Mouse (Mus musculus): ENCODE results near the gene Sergef. TPM values are rescaled to one million over a fixed set of nuclear protein-coding genes. Genes with fewer than 3 reads are reported as not detected.

The Sergef gene
- total and polyA plus RNA-seq, 2 experiments from 2014 or later = 46.9 to 50.7 TPM

GRCm38 (mm10) chr7:46447473-46448165, 192.0 kb downstream of the Sergef start:
- no peaks in the 10 kb centered on the region for H3K36me3 ChIP-seq (ENCODE audit: insufficient read depth)
- H3K4me1 ChIP-seq (ENCODE audit: insufficient read depth) = 0 out of 2 replicates have a peak, but pooled peaks cover 4% of the 10 kb centered on the region
- H3K9ac ChIP-seq = no peak overlapping the region
- no peaks in the 10 kb centered on the region for H3K9me3 ChIP-seq (ENCODE audit: low read length)
- no peak for TF ChIP-seq CTCF (IDR thresholded peaks at IDR 0.05; ENCODE audit: low read depth)
- no peak overlapping the region for H3K4me2 ChIP-seq (ENCODE audit: low read depth)
- 43% methylated on average over 9 of the region's 9 CpGs for WGBS
- H3K27ac ChIP-seq (ENCODE audit: low read depth, low read length) = no peak overlapping the region
- DNase-seq (no peak), ATAC-seq (peak; percentile 36; the same call in 1 of the 2 replicates)
- H3K27me3 ChIP-seq (ENCODE audit: insufficient read depth, low read length) = no peaks in the 10 kb centered on the region
- no peak overlapping the region for H3K4me3 ChIP-seq (ENCODE audit: low read depth, low read length)

DNA sequence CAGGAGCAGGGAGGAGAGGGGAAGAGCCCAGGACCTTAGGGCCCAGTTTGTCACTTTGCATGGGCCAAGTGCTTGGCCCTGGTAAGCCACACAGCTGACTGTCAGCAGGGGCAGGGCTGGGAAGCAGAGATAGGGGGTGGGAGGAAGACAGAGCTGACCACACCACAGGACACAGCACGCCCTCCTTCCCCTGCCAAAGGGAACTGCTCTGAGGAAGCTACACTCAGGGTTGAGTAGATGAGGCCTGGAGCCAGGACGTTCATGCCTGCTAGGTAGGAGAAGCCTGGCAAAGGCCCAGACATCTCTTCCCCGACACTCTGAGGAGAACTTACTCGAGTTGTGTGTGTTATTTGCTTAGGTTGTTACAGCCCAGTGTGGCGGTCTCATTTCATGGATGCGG, 193.7 kb downstream of the Sergef start:
- no peaks in the 10 kb centered on the region for H3K36me3 ChIP-seq (ENCODE audit: insufficient read depth)
- no peak overlapping the region for H3K9ac ChIP-seq
- 80% methylated on average over 6 of the region's 6 CpGs for WGBS
- no peaks in the 10 kb centered on the region for H3K27me3 ChIP-seq (ENCODE audit: insufficient read depth, low read length)
- H3K4me3 ChIP-seq (ENCODE audit: low read depth, low read length) = no peak overlapping the region
- no peak for DNase-seq
- ATAC-seq = no peak
- no peak for TF ChIP-seq CTCF (IDR thresholded peaks at IDR 0.05; ENCODE audit: low read depth)
- H3K9me3 ChIP-seq (ENCODE audit: low read length) = no peaks in the 10 kb centered on the region
- H3K4me2 ChIP-seq (ENCODE audit: low read depth) = no peak overlapping the region
- H3K4me1 ChIP-seq (ENCODE audit: insufficient read depth) = 0 out of 2 replicates have a peak, but pooled peaks cover 4% of the 10 kb centered on the region
- H3K27ac ChIP-seq (ENCODE audit: low read depth, low read length) = no peak overlapping the region

DNA sequence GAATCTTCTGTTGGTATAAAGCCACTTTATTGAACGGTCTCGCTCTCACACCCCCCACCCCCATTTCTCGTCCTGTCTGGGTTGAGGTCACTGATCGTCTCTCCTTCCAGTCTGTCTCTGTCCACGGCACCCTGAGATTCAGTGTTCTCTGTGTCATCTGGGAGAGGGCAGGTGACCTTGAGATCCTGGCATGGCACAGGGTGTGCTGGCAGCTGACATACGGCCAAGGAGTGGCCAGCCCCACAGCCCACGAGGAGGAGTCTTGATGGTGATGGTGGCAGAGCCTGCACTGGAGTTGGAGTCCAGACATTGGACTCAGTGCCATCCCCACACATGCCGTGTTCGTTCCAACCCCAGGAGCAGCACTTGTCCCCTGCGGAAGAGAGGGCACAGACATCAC, 196.4 kb downstream of the Sergef start:
- Histone ChIP-seq H3K27me3 (ENCODE audit: insufficient read depth, low read length) (no peaks in the 10 kb centered on the region), H3K9me3 (ENCODE audit: low read length) (no peaks in the 10 kb centered on the region), H3K4me2 (ENCODE audit: low read depth) (no peak overlapping the region), H3K9ac (no peak overlapping the region), H3K27ac (ENCODE audit: low read depth, low read length) (no peak overlapping the region), H3K4me3 (ENCODE audit: low read depth, low read length) (no peak overlapping the region), H3K4me1 (ENCODE audit: insufficient read depth) (no peaks in the 10 kb centered on the region), H3K36me3 (ENCODE audit: insufficient read depth) (no peaks in the 10 kb centered on the region; the same call in 1 of the 2 replicates)
- DNase-seq (no peak), ATAC-seq (no peak)
- 87% methylated on average over 10 of the region's 10 CpGs for WGBS
- TF ChIP-seq CTCF (IDR thresholded peaks at IDR 0.05; ENCODE audit: low read depth) = no peak

GRCm38 (mm10) chr7:46438537-46439141, 201.0 kb downstream of the Sergef start:
- no peaks in the 10 kb centered on the region for H3K9me3 ChIP-seq (ENCODE audit: low read length)
- H3K27me3 ChIP-seq (ENCODE audit: insufficient read depth, low read length) = no peaks in the 10 kb centered on the region
- no peaks in the 10 kb centered on the region for H3K4me1 ChIP-seq (ENCODE audit: insufficient read depth)
- ATAC-seq = peak; percentile 21; the same call in 1 of the 2 replicates
- H3K4me3 ChIP-seq (ENCODE audit: low read depth, low read length) = no peak overlapping the region
- H3K9ac ChIP-seq = no peak overlapping the region
- no peak overlapping the region for H3K4me2 ChIP-seq (ENCODE audit: low read depth)
- peak; percentile 43 for DNase-seq
- peaks cover 6% of the 10 kb centered on the region; the same call in 1 of the 2 replicates for H3K36me3 ChIP-seq (ENCODE audit: insufficient read depth)
- no peak for TF ChIP-seq CTCF (IDR thresholded peaks at IDR 0.05; ENCODE audit: low read depth)
- H3K27ac ChIP-seq (ENCODE audit: low read depth, low read length) = 0 out of 2 replicates have a peak overlapping the region, but pooled peaks have one; percentile 40
- 65% methylated on average over 9 of the region's 9 CpGs for WGBS

GRCm38 (mm10) chr7:46435833-46436232, 203.8 kb downstream of the Sergef start:
- Histone ChIP-seq H3K27me3 (ENCODE audit: insufficient read depth, low read length) (no peaks in the 10 kb centered on the region), H3K4me1 (ENCODE audit: insufficient read depth) (no peaks in the 10 kb centered on the region), H3K9me3 (ENCODE audit: low read length) (no peaks in the 10 kb centered on the region), H3K27ac (ENCODE audit: low read depth, low read length) (no peak overlapping the region), H3K4me2 (ENCODE audit: low read depth) (no peak overlapping the region), H3K9ac (no peak overlapping the region), H3K36me3 (ENCODE audit: insufficient read depth) (peaks cover 15% of the 10 kb centered on the region), H3K4me3 (ENCODE audit: low read depth, low read length) (no peak overlapping the region)
- 89% methylated on average over 5 of the region's 5 CpGs for WGBS
- ATAC-seq (no peak), DNase-seq (no peak)
- TF ChIP-seq CTCF (IDR thresholded peaks at IDR 0.05; ENCODE audit: low read depth) = no peak

DNA sequence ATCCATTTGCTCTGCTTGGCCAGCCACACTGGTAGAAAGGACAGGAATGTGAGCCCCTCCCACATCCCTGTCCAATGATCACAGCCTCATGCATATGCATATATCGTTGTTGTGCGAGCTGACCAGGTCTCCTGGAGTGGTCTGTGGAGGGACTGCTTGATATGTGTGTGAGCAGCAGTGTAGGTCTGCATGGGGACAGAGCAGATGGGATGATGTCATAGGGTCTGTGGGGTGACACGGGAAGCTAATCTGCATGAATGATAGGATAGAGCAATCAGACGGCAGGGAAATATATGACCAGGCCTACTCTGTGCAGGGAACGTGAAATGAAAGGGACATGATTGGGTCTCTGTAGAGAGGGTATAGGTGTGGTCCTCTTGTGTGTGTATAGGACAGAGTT, 205.7 kb downstream of the Sergef start:
- no peak overlapping the region for H3K4me3 ChIP-seq (ENCODE audit: low read depth, low read length)
- H3K36me3 ChIP-seq (ENCODE audit: insufficient read depth) = peaks cover 22% of the 10 kb centered on the region; the same call in 1 of the 2 replicates
- H3K27ac ChIP-seq (ENCODE audit: low read depth, low read length) = no peak overlapping the region
- no peak overlapping the region for H3K4me2 ChIP-seq (ENCODE audit: low read depth)
- ATAC-seq = peak; percentile 44
- 37% methylated on average over 5 of the region's 5 CpGs for WGBS
- H3K27me3 ChIP-seq (ENCODE audit: insufficient read depth, low read length) = no peaks in the 10 kb centered on the region
- no peaks in the 10 kb centered on the region for H3K9me3 ChIP-seq (ENCODE audit: low read length)
- H3K9ac ChIP-seq = no peak overlapping the region
- no peak for DNase-seq
- no peak for TF ChIP-seq CTCF (IDR thresholded peaks at IDR 0.05; ENCODE audit: low read depth)
- H3K4me1 ChIP-seq (ENCODE audit: insufficient read depth) = no peaks in the 10 kb centered on the region

DNA sequence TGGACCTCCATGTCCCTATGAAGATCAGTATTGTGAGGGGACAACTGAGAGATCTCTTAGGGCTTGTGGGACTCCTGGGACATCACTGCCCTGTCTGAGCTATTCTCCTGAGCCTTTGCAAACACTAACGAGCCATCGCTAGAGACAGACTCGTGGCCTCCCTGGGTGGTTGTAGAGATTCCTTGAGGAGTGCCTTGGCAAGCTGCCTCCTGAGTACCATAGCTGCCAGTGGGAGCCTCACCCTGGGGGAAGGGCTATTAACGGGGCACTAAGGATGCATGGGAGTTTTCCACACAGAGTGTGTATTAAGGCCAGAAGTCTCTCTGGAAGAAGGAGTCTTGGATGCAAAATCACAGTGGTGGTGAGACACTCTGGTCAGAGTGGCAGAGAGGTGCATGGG, 214.6 kb downstream of the Sergef start:
- Histone ChIP-seq H3K9ac (no peak overlapping the region), H3K4me3 (ENCODE audit: low read depth, low read length) (no peak overlapping the region), H3K36me3 (ENCODE audit: insufficient read depth) (peaks cover 12% of the 10 kb centered on the region), H3K4me1 (ENCODE audit: insufficient read depth) (peaks cover 27% of the 10 kb centered on the region), H3K27me3 (ENCODE audit: insufficient read depth, low read length) (no peaks in the 10 kb centered on the region), H3K9me3 (ENCODE audit: low read length) (no peaks in the 10 kb centered on the region), H3K4me2 (ENCODE audit: low read depth) (no peak overlapping the region), H3K27ac (ENCODE audit: low read depth, low read length) (no peak overlapping the region)
- TF ChIP-seq CTCF (IDR thresholded peaks at IDR 0.05; ENCODE audit: low read depth) = no peak
- DNase-seq (no peak), ATAC-seq (no peak)
- 14% methylated on average over 4 of the region's 4 CpGs for WGBS
